Mouse (Mus musculus): ENCODE results near the gene 1700037H04Rik. TPM values are rescaled to one million over a fixed set of nuclear protein-coding genes. Genes with fewer than 3 reads are reported as not detected.

Gene 1700037H04Rik
- polyA plus RNA-seq, 1 experiment from 2014 or later: 94.3 TPM

DNA sequence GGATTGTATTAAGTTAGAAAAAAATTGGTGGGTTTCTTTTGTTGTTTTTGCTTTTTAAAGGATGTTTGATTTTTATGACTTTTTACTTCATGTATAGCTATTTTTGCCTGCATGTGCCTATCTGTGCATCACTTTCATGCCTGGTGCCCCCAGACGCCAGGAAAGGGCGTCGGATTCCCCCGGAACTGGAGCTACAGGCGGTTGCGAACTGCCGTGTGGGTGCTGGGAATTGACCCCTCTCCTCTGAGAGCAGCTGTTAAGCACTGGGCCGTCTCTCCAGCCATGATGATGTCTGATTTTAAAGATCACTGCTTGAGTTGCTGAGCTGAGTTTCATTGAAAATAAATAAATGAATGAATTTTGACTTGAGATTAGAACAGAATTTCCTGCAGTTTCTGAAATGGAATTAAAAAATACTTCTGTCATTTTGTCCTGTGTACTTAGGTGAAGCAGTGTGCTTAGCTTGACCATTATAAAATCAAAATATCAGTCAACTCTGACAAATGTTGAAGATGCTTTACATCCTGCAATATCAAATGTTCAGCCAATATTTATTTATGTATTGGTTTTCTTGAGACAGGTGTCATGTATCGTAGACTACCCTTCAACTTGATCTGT lies 26.8 kb downstream of the 1700037H04Rik start, which contains the start of gene Gm11037:
Gene Gm11037, plus strand, starts transcription at position 568 of the 618 bp plus-strand sequence.
- no peak within 1 kb of the TSS for H3K4me3 ChIP-seq
- H3K9me3 ChIP-seq: no peaks in the 10 kb centered on the region
- H3K4me1 ChIP-seq (replicated peaks): no peaks in the 10 kb centered on the region
- H3K27me3 ChIP-seq: no peaks in the 10 kb centered on the region
- 89% methylated on average over 9 of the region's 9 CpGs for WGBS
- no peaks in the 10 kb centered on the region for H3K36me3 ChIP-seq
- H3K4me2 ChIP-seq: no peak within 1 kb of the TSS
- no peak within 1 kb of the TSS for H3K27ac ChIP-seq
- no peak within 1 kb of the TSS for H3K9ac ChIP-seq
- no peak for ATAC-seq (ENCODE audit: low FRiP score)

DNA sequence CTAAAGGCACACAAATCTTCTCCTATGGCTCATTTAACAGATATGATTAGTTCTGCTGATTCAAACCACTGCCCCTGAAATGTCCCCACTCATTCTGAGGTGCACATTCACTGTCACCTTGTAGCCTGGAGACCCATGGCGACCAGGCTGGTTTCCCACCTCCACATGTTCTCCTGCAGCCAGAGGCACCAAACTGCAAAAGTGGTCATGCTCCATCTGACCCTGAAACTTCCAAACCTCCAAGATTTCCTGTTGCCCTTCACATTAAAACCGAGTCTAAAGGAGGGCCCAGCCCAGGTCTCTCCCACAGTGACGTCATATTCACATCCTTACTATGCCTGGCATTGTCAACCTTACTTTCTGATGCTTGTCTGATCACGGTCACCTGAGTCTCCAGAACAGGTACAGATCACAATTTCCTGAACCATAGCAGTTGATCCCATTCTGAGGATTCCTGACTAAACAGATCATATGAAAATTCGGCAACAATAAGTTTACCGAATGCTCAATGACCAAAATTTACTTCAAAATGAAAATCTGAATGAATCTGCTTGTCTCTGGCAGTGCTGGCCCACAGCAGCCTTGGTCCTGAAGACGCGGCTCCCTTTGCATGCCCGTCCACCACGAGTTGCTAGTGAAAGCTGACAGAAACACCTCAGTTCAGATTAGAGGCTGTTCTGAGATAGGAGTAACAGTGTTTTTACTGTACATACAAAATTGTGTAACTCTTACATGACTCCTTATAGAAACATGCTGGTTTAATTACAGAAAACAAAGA lies 27.6 kb downstream of the 1700037H04Rik start:
- H3K4me2 ChIP-seq: no peak overlapping the region
- H3K27ac ChIP-seq: no peak overlapping the region
- H3K4me3 ChIP-seq: no peak overlapping the region
- 82% methylated on average over 10 of the region's 10 CpGs for WGBS
- no peaks in the 10 kb centered on the region for H3K36me3 ChIP-seq
- H3K27me3 ChIP-seq: no peaks in the 10 kb centered on the region
- H3K9ac ChIP-seq: no peak overlapping the region
- ATAC-seq (ENCODE audit: low FRiP score): no peak
- H3K4me1 ChIP-seq (replicated peaks): peaks cover 4% of the 10 kb centered on the region
- no peaks in the 10 kb centered on the region for H3K9me3 ChIP-seq

GRCm38 (mm10) chr2:131130849-131131248 lies 29.0 kb downstream of the 1700037H04Rik start:
- no peak overlapping the region for H3K27ac ChIP-seq
- H3K36me3 ChIP-seq: no peaks in the 10 kb centered on the region
- ATAC-seq (ENCODE audit: low FRiP score): no peak
- no peak overlapping the region for H3K9ac ChIP-seq
- H3K4me2 ChIP-seq: no peak overlapping the region
- no peak overlapping the region for H3K4me3 ChIP-seq
- H3K4me1 ChIP-seq (replicated peaks): peaks cover 18% of the 10 kb centered on the region
- 86% methylated on average over 2 of the region's 2 CpGs for WGBS
- H3K9me3 ChIP-seq: no peaks in the 10 kb centered on the region
- 0 out of 2 replicates have a peak, but pooled peaks cover 3% of the 10 kb centered on the region for H3K27me3 ChIP-seq

- Histone ChIP-seq H3K4me3 (no peak overlapping the region), H3K9me3 (no peaks in the 10 kb centered on the region), H3K27me3 (0 out of 2 replicates have a peak, but pooled peaks cover 5% of the 10 kb centered on the region), H3K4me1 (replicated peaks) (peaks cover 18% of the 10 kb centered on the region), H3K9ac (no peak overlapping the region), H3K4me2 (no peak overlapping the region), H3K36me3 (no peaks in the 10 kb centered on the region), H3K27ac (no peak overlapping the region)
- no peak for ATAC-seq (ENCODE audit: low FRiP score)
- WGBS: 87% methylated on average over 5 of the region's 5 CpGs
Measured at GRCm38 (mm10) chr2:131129836-131130235, 30.0 kb downstream of the 1700037H04Rik start.

- Histone ChIP-seq H3K9ac (no peak overlapping the region), H3K4me2 (peak overlapping the region; percentile 83; the same call in 1 of the 2 replicates), H3K36me3 (no peaks in the 10 kb centered on the region), H3K9me3 (no peaks in the 10 kb centered on the region), H3K4me1 (replicated peaks) (peaks cover 18% of the 10 kb centered on the region), H3K27ac (no peak overlapping the region), H3K4me3 (no peak overlapping the region), H3K27me3 (0 out of 2 replicates have a peak, but pooled peaks cover 5% of the 10 kb centered on the region)
- ATAC-seq (ENCODE audit: low FRiP score): no peak
- 87% methylated on average over 3 of the region's 3 CpGs for WGBS
Measured at GRCm38 (mm10) chr2:131128636-131129157, 31.2 kb downstream of the 1700037H04Rik start.

GRCm38 (mm10) chr2:131128211-131128610 lies 31.7 kb downstream of the 1700037H04Rik start:
- peaks cover 18% of the 10 kb centered on the region for H3K4me1 ChIP-seq (replicated peaks)
- no peak overlapping the region for H3K9ac ChIP-seq
- H3K9me3 ChIP-seq: no peaks in the 10 kb centered on the region
- no peaks in the 10 kb centered on the region for H3K36me3 ChIP-seq
- no peak overlapping the region for H3K27ac ChIP-seq
- H3K4me2 ChIP-seq: peak overlapping the region; percentile 83
- 93% methylated on average over 5 of the region's 5 CpGs for WGBS
- ATAC-seq (ENCODE audit: low FRiP score): no peak
- H3K27me3 ChIP-seq: 0 out of 2 replicates have a peak, but pooled peaks cover 5% of the 10 kb centered on the region
- peak overlapping the region; percentile 41; the same call in 1 of the 2 replicates for H3K4me3 ChIP-seq

DNA sequence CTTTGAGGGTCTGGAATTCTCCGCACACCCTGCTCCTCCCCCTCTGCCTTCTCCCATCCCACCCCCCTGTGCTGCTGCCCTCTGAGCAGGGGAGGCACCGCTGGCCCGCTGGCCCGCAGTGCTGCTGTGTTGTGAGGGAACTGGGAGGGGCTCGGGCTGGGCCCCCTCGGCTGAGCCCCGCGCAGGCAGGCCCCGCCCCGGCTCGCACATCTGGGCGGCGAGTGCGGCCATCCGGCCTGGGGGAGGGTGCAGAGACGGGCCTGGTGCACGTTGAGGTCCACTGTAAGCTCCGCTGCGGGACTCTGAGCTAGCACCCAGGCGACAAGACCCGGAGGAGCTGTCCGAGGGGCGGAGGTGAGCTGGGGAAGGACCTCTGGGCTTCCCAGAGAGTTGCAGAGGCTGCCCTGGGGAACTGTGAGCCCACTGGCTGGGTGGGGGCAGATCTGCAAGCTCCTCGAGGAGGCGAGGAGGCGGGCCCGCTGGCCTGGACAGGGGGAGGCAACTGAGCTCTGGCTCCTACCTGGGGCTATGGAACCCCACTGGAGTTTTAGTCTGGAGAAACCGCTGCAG lies 32.6 kb downstream of the 1700037H04Rik start, which contains the start of gene Hspa12b:
Gene Hspa12b, plus strand, starts transcription at position 120 of the 570 bp plus-strand sequence.
- Histone ChIP-seq H3K4me1 (replicated peaks) (peaks cover 18% of the 10 kb centered on the region), H3K27ac (no peak within 1 kb of the TSS), H3K4me3 (peak within 1 kb of the TSS; percentile 41), H3K27me3 (0 out of 2 replicates have a peak, but pooled peaks cover 5% of the 10 kb centered on the region), H3K9me3 (no peaks in the 10 kb centered on the region), H3K36me3 (no peaks in the 10 kb centered on the region), H3K4me2 (peak within 1 kb of the TSS; percentile 83), H3K9ac (peak within 1 kb of the TSS; percentile 73)
- 2% methylated on average over 28 of the region's 28 CpGs for WGBS
- peak; percentile 58 for ATAC-seq (ENCODE audit: low FRiP score)

- no peak overlapping the region for H3K4me3 ChIP-seq
- H3K27ac ChIP-seq: no peak overlapping the region
- ATAC-seq (ENCODE audit: low FRiP score): no peak; the same call in 1 of the 2 replicates
- no peak overlapping the region for H3K9ac ChIP-seq
- no peaks in the 10 kb centered on the region for H3K9me3 ChIP-seq
- peak overlapping the region; percentile 83; the same call in 1 of the 2 replicates for H3K4me2 ChIP-seq
- H3K36me3 ChIP-seq: no peaks in the 10 kb centered on the region
- 0 out of 2 replicates have a peak, but pooled peaks cover 5% of the 10 kb centered on the region for H3K27me3 ChIP-seq
- 48% methylated on average over 9 of the region's 9 CpGs for WGBS
- H3K4me1 ChIP-seq (replicated peaks): peaks cover 18% of the 10 kb centered on the region
Measured at GRCm38 (mm10) chr2:131125964-131126815, 33.7 kb downstream of the 1700037H04Rik start.

DNA sequence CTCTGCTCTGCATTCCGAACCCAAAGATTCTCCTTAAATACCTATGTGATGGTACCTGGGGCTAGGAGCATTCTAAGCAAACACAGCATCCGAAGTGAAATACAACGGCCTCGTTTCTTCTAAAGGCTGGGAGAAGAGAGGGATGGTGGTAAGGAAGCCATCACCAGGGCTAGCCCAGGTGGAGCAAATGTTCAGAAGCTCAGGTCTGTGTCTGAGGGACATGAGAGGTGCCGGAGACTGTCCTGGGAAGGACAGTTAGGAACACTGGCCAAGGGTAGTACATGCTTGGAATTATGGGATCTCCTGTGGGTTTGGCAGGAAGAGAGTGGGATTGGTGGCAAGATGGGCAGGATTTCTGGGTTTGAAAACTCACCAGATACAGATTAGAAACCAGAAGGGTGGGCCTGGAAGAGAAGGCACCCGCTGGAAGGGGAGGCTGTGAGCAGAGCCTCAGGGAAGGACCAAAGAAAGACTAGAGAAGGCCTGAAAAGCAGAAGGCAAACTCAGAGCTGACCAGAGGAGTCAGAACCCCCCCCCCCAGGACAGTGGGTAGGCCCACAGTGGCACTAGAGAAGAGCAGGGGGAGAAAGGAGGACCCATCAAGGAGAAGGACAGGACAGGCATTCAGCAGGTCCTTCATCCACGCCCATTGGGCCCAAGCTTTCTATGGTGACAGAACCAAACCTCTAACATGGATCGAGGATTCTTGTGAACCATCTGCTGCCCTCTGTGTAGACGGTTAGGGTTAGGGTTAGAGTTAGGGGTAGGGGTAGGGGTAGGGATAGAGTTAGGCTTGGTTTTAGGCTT lies 34.5 kb downstream of the 1700037H04Rik start:
- H3K36me3 ChIP-seq: no peaks in the 10 kb centered on the region
- 0 out of 2 replicates have a peak, but pooled peaks cover 5% of the 10 kb centered on the region for H3K27me3 ChIP-seq
- H3K4me2 ChIP-seq: no peak overlapping the region
- no peak overlapping the region for H3K27ac ChIP-seq
- H3K4me3 ChIP-seq: no peak overlapping the region
- H3K4me1 ChIP-seq (replicated peaks): peaks cover 18% of the 10 kb centered on the region
- ATAC-seq (ENCODE audit: low FRiP score): no peak
- 93% methylated on average over 9 of the region's 9 CpGs for WGBS
- no peaks in the 10 kb centered on the region for H3K9me3 ChIP-seq
- H3K9ac ChIP-seq: no peak overlapping the region

DNA sequence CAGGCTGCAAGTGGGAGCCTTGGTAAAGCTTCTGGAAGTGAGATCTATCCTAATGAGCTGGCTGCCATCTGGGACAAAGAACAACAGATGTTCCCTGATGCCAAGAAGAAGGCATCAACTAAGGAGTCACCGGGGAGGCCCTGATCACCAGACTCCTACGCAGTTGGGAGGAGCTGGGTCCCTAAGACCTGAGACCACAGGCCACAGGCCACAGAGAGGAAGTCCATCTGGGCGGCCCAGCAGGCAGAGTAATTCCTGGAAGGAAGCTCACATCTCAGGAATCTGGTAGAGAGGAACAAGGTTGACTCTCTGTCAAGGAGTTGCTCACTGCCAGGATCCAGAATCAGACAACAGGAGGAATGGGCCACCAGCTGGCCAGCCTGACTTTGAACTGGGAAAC lies 35.7 kb downstream of the 1700037H04Rik start:
- Histone ChIP-seq H3K27me3 (0 out of 2 replicates have a peak, but pooled peaks cover 5% of the 10 kb centered on the region), H3K4me1 (replicated peaks) (peaks cover 18% of the 10 kb centered on the region), H3K36me3 (no peaks in the 10 kb centered on the region), H3K9ac (no peak overlapping the region), H3K27ac (no peak overlapping the region), H3K4me2 (no peak overlapping the region), H3K4me3 (no peak overlapping the region), H3K9me3 (no peaks in the 10 kb centered on the region)
- no peak for ATAC-seq (ENCODE audit: low FRiP score)
- 76% methylated on average over 3 of the region's 3 CpGs for WGBS
